Mouse (Mus musculus): ENCODE data around the gene Arnt.
"Not testable (repeated sequence)": the region's sequence is repeated elsewhere in the genome, so short reads cannot be mapped to it uniquely, and the experiment has no call there.

Arnt gene

DNA sequence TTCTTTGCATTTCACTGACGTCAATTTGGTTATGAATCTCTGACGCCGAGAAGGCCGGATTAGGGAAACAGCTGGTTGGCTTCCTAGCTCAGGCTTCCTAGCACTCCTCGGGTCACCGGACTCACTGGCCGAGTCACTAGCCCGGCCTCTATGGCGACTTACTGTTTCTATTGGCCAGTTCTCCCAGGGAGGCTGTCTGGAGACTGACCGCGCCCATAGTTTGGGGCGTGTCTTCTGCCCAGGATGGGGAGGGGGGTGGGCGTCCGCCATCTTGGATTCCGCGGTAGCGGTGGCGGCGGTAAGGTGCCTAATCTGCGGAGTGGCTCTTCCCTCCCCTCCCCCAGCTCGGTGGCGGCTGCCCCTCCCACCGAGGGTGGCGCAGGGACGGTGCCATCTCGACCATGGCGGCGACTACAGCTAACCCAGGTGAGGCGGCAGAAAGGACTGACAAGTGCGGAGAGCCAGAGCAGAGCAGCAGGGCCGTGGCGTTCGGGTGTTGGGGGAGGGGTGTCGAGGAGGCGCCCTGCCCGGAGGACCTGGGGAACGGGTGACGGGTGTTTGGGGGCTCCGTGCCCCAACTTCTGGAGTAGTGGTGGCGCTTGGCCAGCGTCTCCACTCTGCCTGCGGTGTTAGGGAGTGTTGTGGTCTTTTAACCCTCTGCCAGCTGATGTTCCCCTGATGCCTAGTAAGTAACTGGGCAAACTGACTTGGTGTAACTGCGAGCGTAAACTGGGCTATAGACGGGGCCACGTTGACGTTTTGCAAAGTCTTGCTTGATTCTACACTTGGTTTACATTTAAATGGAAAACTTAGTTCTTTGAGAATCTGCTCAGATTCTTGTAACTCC is at the start of gene Arnt:
Arnt (plus strand) TSS at position 253 of the 847 bp plus-strand sequence.
- peak; percentile 96 for DNase-seq

DNA sequence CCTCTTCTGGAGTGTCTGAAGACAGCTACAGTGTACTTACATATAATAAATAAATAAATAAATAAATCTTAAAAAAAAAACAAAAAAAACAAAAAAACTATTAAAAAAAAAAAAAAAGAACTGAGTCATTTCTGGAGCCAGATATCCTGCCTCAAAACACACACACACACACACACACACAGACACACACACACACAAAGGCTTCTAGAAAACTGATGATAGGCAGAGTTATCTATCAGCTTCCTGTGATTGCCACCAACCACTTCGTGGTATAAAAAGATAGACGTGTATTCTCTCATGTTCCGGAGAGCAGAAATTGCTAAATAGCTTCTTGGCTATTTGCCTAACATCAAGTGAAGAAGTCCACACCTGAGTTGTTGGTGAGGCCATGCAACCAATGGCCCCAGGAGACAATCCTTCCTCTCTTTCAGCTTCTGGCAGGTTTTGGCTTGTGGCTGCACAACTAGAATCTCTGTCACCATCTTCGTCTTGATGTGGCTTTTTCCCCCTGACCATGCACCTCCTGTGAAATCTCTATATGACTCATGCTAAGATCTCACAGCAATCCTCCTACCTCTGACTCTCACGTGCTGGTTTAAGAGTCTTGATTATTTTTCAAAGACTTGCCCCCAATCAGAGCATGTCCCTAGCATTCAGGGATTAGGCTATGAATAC is 48.6 kb upstream of the Arnt start:
- DNase-seq, result no peak

DNA sequence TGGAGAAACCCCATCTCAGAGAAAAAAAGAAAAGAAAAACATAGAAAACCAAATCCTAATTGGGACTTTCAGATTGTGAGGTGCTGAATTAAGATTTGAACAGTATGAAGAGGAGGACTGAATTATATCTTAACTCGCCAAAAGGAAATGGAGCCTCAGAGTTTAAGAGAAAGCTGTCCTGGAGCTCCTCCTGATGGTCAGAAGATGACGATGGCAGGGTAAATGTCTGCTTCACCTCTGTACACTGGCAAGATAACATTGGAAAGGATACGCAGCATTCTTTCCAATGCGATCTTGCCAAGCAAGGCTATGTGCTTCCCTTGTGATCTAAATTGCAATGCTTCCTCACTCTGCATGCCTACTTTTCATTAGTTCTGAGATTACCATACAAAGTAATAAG is 39.8 kb upstream of the Arnt start:
- no peak for DNase-seq

DNA sequence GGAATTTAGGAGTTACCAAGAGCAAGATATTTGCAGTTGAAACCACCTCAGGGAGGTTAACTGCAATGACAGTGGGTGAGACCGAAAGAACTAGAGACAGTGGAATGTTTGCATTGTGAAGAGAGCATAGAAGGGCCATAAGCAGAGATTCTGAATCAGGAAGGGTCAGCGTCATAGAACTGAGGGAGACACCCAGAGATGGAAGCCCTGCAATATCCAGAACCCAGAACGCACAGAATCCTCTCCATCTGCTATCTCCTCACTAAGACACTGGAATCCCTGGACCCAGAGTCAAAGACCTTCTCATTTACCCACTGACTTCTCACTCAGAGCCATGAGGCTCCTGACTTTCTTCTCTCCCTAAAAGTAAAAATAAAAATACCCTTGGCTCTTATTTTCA is 31.4 kb upstream of the Arnt start, which contains the start of gene 4930558C23Rik:
4930558C23Rik (minus strand) TSS at position 101 of the 400 bp plus-strand sequence.
- DNase-seq, result no peak

DNA sequence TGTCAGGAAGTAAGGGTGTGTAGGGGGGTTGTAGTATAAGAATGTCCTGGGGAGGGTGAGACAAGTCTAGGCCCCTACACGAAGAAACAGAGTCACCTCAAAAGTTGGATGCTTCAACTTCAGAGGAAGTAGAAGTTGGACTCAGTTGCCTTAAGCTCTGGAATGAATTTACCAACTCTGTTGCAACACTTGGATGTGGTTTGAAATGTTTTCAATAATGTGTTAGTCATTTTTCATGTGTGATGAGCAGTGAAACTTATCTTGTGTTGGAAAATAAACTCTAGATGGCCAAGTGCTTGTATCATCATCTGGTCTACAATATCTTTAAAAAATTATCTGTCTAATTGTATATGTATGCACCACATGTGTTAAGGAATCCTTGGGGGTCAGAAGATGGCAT is 26.5 kb upstream of the Arnt start:
- no peak for DNase-seq

DNA sequence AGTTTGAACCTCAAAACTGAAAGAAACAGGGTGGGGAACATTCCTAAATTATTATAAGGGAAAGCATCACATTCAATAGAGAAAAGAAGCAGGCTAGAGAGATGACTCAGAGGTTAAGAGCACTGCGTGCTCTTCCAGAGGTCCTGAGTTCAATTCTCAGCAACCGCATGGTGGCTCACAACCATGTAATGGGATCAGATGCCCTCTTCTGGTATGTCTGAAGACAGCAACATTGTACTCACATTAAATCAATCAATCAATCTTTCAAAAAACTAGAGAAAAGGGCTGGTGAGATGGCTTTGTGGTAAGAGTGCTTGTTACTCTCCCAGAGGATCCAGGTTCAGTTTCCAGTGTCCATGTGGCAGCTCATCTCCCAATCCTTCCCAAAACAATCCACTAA is 25.3 kb upstream of the Arnt start:
- no peak for DNase-seq

DNA sequence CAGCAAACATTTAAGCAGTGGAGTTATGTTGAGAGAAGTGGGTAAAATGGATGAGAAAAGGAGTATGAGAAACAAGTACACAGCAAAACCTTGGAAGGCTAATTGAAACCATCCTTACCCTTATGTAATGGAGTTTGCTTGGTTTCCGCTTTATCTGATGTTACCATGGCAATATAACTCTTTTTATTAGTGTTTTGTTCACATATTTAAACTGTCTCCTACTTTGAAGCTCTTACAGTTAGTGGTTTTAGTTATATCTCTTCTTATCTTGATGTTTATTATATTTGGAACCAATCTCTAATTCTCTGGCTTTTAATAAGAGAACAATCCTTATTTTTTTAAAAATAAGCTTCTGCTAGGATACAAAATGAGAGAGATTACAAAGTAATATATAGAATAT is 21.9 kb upstream of the Arnt start:
- DNase-seq, result no peak

DNA sequence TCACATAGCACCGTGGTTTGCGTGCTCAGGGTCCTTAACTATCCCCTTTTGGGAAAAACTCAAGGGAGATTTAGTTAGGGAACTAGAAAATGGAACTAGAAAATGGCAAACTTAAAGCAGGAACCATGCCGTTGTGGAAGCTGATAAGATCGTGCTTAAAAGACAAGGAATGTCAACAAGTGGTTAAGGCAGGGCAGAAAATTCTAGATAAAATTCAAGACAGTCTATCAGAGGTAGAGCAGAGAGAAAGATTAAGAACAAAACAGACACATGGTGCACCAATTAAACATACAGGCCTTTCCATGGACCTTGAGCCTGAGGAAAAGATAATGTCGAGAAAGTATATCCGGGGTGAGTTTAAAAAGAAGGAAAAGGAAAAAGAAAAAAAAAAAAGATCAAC is 16.3 kb upstream of the Arnt start:
- DNase-seq, result no peak

DNA sequence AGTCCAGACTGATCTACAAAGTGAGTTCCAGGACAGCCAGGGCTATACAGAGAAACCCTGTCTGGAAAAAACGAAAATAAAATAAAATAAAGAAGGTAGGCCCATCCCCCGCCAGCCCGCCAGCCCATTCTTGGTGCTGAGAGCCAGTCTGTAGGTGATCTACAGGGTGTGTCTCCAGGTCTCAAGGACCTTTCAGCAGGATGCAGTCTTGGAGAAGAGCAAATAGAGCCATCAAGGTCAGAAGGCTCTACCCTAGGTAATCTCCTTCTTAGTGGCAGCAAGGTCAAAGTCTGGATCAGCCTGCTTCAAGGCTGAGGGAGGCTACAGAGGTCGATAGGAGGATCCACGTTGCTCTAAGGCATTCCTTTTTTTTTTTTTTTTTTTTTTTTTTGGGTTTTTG is 7.7 kb upstream of the Arnt start:
- DNase-seq, result not testable (repeated sequence)

DNA sequence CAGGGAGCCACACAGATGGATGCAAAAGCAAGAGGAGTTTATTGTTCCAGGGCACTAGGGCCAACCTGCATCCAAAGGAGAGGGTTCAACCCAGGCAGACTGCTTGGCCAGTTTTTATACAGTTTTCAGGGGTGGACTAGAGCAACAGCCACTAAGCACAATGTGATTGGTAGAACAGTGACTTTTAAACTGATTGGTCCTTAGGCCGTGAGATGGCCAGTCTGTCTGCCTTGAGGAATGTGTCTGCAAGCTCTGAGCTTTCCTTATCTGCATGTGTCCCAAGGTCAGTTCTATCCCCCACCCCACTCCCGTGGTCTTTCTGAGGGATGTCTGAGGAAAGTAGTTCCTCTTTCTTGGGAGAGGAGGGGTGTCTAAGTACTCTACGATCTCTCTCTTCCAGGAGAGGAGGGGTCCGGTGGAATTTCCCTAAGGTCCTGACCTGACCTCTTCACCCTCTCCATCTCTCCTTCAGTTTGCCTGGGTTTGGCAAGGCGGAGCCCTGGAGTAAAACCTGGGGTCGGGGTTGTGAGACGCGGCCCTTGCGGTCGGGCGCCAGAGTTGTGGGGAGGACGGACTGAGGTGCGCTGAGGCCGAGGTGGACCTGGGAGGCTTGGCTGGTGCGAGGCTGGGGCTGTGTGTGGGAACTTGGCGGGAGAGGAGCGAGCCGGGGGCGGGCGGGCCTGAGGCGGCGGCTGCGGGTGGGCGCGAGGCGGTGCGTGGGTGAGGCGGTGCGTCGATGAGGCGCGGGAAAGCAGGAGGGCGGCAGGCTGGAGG is 6.9 kb upstream of the Arnt start:
- DNase-seq, result not testable (repeated sequence)

DNA sequence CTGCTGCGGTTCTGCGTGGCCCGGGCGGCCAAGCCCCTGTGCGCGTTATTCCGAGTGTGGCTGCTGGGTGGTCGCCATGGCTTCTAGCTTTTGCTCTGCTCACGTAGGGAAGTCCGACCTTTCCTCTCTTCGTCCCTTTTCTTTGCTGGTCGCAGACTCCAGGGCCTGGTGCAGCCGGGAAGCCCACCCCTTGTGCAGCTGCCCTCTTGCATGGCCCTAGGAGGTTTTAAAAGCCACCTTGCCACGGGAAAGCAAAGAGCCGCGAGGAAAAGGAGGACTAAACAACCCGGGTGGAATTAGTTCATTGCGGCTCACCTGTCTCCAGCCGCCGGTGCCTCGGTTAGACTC is 6.3 kb upstream of the Arnt start:
- not testable (repeated sequence) for DNase-seq

DNA sequence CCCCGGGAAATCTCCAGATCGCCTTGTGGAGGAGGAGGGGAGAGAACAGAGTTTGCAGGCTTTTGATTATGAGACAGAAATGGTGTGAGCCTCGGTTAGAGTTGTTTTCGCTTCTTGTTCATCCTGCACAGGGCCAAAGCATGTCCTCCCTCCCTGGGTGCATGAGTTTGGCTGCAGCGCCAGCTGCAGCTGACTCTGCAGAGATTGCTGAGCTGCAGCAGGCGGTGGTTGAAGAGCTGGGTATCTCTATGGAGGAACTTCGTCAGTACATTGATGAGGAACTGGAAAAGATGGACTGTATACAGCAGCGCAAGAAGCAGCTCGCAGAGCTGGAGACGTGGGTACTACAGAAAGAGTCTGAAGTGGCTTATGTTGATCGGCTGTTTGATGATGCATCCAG is 5.8 kb upstream of the Arnt start:
- DNase-seq, result not testable (repeated sequence)

DNA sequence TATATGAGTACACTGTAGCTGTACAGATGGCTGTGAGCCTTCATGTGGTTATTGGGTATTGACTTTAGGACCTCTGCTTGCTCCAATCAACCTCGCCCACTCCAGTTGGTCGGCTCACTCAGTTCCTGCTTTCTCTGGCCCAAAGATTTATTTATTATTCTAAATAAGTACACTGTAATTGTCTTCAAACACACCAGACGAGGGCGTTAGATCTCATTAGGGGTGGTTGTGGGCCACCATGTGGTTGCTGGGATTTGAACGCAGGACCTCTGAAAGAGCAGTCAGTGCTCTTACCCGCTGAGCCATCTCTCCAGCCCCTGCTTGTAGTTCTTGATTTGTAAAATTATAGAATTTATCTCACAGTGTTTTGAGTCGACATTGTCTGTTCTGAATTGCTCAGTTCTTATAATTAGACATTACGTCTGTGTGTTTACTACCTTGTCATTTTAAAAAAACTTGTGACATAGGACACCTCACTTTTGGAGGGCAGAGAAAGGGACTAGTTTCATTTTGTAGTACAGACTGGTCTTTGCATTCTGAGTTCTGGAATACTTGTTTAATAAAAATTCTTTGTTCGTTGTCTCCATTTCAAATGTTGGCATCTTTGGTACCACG is 780 bp upstream of the Arnt start:
- DNase-seq, result no peak

DNA sequence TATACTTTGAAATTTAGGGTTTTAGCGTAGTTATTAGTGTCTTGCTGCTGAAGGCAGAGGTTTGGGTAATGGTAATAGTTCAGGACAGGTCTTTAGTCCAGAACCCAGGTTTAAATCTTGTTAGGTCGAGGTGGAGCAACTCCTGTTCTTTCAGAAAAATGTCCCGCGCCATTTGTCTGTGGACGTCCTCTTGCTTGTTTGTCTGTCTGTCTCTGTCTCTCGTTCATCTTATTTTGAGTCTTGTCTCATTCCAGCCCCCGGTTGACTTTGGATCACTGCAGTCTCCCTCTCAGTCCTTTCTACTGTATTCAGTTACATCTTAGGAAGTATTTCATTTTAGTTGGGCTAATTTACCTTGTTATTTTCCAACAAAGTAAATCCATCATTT is 789 bp downstream of the Arnt start:
- DNase-seq, result no peak

DNA sequence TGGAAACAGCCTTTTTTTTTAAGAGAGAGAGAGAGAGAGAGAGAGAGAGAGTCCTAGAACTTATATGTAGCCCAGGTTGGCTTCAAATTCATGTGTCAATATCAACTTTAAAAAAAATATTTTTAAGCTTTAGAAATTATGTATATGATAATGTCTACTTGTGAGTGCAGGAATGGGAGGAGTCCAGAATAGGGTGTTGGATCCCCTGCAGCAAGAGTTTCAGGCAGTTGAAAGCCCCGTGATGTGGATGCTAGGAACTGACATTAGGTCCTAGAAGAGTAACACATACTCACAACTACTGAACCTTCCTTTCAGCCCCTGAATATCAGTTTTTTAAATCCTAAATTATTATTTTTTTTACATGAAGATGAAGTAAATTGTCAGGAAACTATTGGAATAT is 1.4 kb downstream of the Arnt start:
- DNase-seq, result no peak

DNA sequence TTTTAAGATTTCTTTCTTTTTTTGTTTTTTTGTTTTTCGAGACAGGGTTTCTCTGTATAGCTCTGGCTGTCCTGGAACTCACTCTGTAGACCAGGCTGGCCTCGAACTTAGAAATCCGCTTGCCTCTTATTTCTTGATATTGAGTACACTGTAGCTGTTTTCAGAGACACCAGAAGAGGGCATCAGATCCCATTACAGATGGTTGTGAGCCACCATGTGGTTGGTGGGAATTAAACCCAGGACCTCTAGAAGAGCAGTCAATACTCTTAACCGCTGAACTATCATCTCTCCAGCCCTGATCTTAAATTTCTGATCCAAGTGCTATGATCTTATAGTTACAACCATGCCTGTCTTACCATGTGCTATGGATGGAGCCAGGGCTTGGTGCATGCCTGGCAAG is 4.4 kb downstream of the Arnt start:
- DNase-seq, result not testable (repeated sequence)

DNA sequence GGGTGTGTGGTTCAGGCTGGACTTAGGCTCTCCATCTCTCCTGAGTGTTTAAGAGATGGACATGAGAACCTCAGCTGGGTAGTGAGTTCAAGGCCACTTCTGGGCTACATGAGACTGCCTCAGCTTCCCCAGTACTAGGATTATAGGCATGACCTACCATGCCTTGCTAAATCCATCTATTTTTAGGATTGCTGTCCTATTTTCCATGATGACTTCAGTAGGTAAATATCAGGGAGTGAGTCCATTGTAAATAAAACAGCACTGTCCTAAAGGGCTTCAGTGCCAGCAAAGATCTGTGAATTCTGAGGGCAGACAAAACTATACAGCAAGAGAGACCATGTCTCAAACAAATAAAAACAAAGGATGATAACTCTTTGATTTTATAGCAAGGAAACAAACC is 5.5 kb downstream of the Arnt start:
- no peak for DNase-seq

DNA sequence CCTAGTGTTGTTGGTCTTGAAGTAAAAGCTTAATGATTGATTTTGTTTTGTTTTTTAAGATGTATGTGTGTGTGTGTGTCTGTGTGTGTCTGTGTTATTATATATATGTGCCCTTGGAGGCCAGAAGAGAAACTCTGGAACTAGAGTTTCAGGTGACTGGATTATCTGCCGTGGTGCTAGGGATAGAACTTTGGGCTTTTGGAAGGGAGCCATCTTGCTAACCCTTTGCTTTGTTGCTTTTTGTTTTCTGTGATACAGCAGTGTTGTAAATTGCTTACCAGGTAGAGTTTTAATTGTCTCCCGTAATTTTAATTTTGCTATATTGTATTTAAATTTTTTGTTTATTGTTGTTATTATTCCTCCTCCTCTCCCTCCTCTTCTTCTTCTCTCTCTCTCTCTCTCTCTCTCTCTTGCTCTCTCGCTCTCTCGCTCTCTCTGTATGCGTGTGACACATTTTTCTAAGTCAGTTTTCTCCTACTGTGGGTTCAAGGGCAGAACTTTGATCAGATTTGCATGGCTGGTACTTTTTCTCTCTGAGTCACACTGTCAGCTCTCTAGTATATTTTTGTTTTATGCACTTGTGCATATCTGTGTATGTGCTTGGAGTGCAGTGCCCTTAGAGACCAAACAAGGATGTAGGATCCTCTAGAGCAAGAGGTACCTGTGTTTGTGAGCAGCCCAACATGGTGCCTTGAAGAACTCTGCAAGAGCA is 8.4 kb downstream of the Arnt start:
- DNase-seq, result no peak

DNA sequence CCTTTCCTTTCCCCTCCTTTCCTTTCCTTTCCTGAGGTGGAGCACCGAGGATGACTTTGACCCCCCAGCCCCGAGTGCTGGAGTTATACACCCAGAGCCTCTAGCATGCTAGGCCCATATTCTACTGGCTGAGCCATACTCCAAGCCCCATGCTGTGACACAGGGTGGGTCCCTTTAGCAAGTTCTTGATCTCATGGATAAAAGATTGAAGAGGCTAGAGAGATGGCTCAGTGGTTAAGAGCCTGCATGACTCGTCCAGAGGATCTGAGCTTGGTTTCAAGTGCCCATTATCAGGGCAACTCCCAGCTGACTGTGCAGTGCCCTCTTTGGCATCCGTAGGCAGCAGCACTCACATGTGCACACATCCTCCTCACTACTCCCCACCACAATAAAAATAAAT is 11.1 kb downstream of the Arnt start:
- no peak for DNase-seq

DNA sequence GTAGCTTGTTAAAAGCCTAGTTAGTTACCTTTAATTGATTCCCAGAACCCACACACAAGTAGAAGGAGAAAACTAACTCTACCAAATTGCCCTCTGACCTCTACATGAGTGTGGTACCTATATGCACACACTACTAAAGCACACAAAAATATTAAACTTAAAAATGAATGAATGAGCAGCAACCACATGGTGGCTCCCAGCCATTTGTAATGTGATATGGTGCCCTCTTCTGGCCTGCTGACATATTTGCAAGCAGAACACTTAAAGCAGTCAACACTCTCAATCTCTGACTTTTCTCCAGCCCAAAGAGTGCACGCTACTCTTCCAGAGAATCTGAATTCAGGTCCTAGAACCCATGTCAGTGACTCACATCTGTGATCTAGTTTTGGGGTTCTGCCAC is 16.2 kb downstream of the Arnt start:
- DNase-seq, result peak; percentile 16

DNA sequence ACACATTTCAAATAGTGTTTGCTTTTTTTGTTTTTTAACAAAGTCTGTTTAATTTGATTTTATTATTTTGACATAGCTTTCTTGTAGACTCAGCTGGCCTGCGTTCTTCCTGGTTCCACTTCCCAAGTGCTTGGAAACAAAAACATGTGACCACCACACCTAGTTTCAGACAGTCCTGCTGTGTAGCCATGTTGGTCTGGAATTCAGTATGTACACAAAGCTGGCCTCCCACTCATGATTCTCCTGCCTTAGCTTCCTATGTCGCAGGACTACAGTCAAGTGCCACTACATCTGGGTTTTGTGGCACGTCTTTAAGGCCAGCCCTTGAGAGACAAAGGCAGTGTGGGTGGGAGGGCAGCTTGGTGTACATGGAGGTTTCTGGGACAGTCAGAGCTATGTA is 16.7 kb downstream of the Arnt start:
- no peak for DNase-seq

DNA sequence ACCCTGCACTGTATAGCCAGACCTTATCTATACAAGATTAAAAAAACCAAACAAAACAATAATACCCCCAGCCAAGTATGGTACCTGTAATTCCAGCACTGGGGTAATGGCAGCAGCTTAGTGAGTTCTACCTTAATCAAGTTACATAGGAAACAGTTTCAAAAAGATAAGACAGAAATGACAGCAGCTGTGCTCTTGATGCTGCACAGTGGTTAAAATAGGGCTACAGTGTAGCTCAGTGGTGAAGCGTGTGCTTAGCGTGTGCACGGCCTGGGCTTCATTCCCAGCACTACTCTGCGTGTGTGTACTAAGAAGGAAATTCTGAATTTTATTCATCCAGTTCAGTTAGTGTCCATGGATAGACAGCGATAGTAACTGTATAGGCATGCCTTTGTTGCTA is 22.2 kb downstream of the Arnt start:
- DNase-seq, result no peak

DNA sequence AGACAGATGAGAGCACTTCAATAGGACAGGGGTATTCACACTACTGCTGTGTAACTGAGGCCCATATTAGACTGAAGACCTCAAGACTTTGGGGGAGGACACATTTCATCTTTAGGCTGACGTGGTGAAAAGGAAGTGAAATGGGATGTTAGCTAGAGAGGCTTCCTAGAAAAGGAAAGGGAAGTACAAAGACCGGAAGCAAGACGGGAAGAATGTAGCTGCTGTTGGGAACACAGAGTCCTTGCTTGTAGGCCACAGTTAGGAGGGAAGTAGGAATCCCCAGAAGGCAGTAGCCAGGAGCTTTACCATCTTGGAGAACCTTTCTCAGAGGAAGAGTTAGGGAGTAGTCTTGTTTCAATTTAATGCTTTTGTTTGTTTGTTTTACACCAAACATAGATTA is 23.6 kb downstream of the Arnt start:
- DNase-seq, result no peak
